Mouse (Mus musculus): ENCODE results near the gene Cass4. TPM values are rescaled to one million over a fixed set of nuclear protein-coding genes. Genes with fewer than 3 reads are reported as not detected.

Gene Cass4
- polyA plus RNA-seq, 1 experiment from 2014 or later: 0.29 TPM

GRCm38 (mm10) chr2:172406173-172406572, 12.6 kb downstream of the Cass4 start:
- no peaks in the 10 kb centered on the region for H3K36me3 ChIP-seq (ENCODE audit: control insufficient read depth, insufficient read depth)
- H3K27me3 ChIP-seq (replicated peaks; ENCODE audit: control insufficient read depth, insufficient read depth, low read length): no peaks in the 10 kb centered on the region
- H3K4me1 ChIP-seq (replicated peaks; ENCODE audit: control insufficient read depth, insufficient read depth, low read length): no peaks in the 10 kb centered on the region
- no peak overlapping the region for H3K4me2 ChIP-seq (replicated peaks; ENCODE audit: low read depth)
- TF ChIP-seq CTCF (IDR thresholded peaks at IDR 0.05; ENCODE audit: low read depth): no peak
- H3K4me3 ChIP-seq (ENCODE audit: low read depth, low read length): no peak overlapping the region
- H3K27ac ChIP-seq (ENCODE audit: low read depth, low read length): no peak overlapping the region
- WGBS: 63% methylated on average over 4 of the region's 4 CpGs
- no peaks in the 10 kb centered on the region for H3K9me3 ChIP-seq (ENCODE audit: control insufficient read depth)
- no peak for ATAC-seq
- no peak overlapping the region for H3K9ac ChIP-seq (ENCODE audit: low read depth, low read length)

GRCm38 (mm10) chr2:172407499-172407898, 13.9 kb downstream of the Cass4 start:
- no peak for ATAC-seq
- no peaks in the 10 kb centered on the region for H3K4me1 ChIP-seq (replicated peaks; ENCODE audit: control insufficient read depth, insufficient read depth, low read length)
- no peaks in the 10 kb centered on the region for H3K36me3 ChIP-seq (ENCODE audit: control insufficient read depth, insufficient read depth)
- no peak overlapping the region for H3K9ac ChIP-seq (ENCODE audit: low read depth, low read length)
- H3K27me3 ChIP-seq (replicated peaks; ENCODE audit: control insufficient read depth, insufficient read depth, low read length): no peaks in the 10 kb centered on the region
- H3K27ac ChIP-seq (ENCODE audit: low read depth, low read length): no peak overlapping the region
- H3K4me3 ChIP-seq (ENCODE audit: low read depth, low read length): no peak overlapping the region
- no peak overlapping the region for H3K4me2 ChIP-seq (replicated peaks; ENCODE audit: low read depth)
- WGBS: 74% methylated on average over 2 of the region's 2 CpGs
- no peaks in the 10 kb centered on the region for H3K9me3 ChIP-seq (ENCODE audit: control insufficient read depth)
- TF ChIP-seq CTCF (IDR thresholded peaks at IDR 0.05; ENCODE audit: low read depth): no peak

- no peak for ATAC-seq
- H3K9me3 ChIP-seq (ENCODE audit: control insufficient read depth): no peaks in the 10 kb centered on the region
Observed at GRCm38 (mm10) chr2:172410686-172411085, 17.1 kb downstream of the Cass4 start.

DNA sequence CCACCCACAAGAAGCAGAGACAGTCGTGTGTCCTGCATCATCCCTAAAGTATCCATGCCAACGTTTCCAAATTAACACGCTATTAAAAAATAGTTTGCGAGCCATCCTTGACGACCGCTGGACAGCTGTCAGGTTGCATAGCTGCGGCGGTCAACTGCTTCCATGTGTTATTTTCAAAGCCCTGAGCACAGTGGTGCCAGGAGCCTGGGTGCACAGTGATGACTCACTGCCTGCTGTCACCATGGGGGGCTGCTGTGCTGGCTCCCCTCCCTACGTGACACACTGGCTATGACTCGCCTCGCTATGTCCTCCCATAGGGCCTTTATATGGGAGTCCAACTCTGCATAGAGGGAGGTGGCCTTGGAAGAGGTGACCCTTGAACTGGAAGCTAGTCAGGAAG, 17.5 kb downstream of the Cass4 start:
- H3K27ac ChIP-seq (ENCODE audit: low read depth, low read length): no peak overlapping the region
- WGBS: 83% methylated on average over 11 of the region's 11 CpGs
- H3K9me3 ChIP-seq (ENCODE audit: control insufficient read depth): no peaks in the 10 kb centered on the region
- TF ChIP-seq CTCF (IDR thresholded peaks at IDR 0.05; ENCODE audit: low read depth): no peak
- ATAC-seq: no peak
- no peaks in the 10 kb centered on the region for H3K4me1 ChIP-seq (replicated peaks; ENCODE audit: control insufficient read depth, insufficient read depth, low read length)
- H3K36me3 ChIP-seq (ENCODE audit: control insufficient read depth, insufficient read depth): no peaks in the 10 kb centered on the region
- no peak overlapping the region for H3K4me3 ChIP-seq (ENCODE audit: low read depth, low read length)
- no peak overlapping the region for H3K4me2 ChIP-seq (replicated peaks; ENCODE audit: low read depth)
- no peaks in the 10 kb centered on the region for H3K27me3 ChIP-seq (replicated peaks; ENCODE audit: control insufficient read depth, insufficient read depth, low read length)
- no peak overlapping the region for H3K9ac ChIP-seq (ENCODE audit: low read depth, low read length)

More at GRCm38 (mm10) chr2:172410686-172411085, 17.1 kb downstream of the Cass4 start:
- no peak overlapping the region for H3K27ac ChIP-seq (ENCODE audit: low read depth, low read length)
- no peak overlapping the region for H3K4me2 ChIP-seq (replicated peaks; ENCODE audit: low read depth)
- no peaks in the 10 kb centered on the region for H3K27me3 ChIP-seq (replicated peaks; ENCODE audit: control insufficient read depth, insufficient read depth, low read length)
- H3K36me3 ChIP-seq (ENCODE audit: control insufficient read depth, insufficient read depth): no peaks in the 10 kb centered on the region
- H3K9ac ChIP-seq (ENCODE audit: low read depth, low read length): no peak overlapping the region
- H3K4me1 ChIP-seq (replicated peaks; ENCODE audit: control insufficient read depth, insufficient read depth, low read length): no peaks in the 10 kb centered on the region
- H3K4me3 ChIP-seq (ENCODE audit: low read depth, low read length): no peak overlapping the region
- 77% methylated on average over 2 of the region's 2 CpGs for WGBS
- TF ChIP-seq CTCF (IDR thresholded peaks at IDR 0.05; ENCODE audit: low read depth): no peak

GRCm38 (mm10) chr2:172412454-172412853, 18.9 kb downstream of the Cass4 start:
- H3K4me1 ChIP-seq (replicated peaks; ENCODE audit: control insufficient read depth, insufficient read depth, low read length): no peaks in the 10 kb centered on the region
- no peaks in the 10 kb centered on the region for H3K27me3 ChIP-seq (replicated peaks; ENCODE audit: control insufficient read depth, insufficient read depth, low read length)
- TF ChIP-seq CTCF (IDR thresholded peaks at IDR 0.05; ENCODE audit: low read depth): no peak
- ATAC-seq: no peak
- no peak overlapping the region for H3K4me3 ChIP-seq (ENCODE audit: low read depth, low read length)
- no peaks in the 10 kb centered on the region for H3K36me3 ChIP-seq (ENCODE audit: control insufficient read depth, insufficient read depth)
- H3K9me3 ChIP-seq (ENCODE audit: control insufficient read depth): no peaks in the 10 kb centered on the region
- H3K4me2 ChIP-seq (replicated peaks; ENCODE audit: low read depth): no peak overlapping the region
- no peak overlapping the region for H3K9ac ChIP-seq (ENCODE audit: low read depth, low read length)
- WGBS: 14% methylated on average over 9 of the region's 9 CpGs
- H3K27ac ChIP-seq (ENCODE audit: low read depth, low read length): no peak overlapping the region

DNA sequence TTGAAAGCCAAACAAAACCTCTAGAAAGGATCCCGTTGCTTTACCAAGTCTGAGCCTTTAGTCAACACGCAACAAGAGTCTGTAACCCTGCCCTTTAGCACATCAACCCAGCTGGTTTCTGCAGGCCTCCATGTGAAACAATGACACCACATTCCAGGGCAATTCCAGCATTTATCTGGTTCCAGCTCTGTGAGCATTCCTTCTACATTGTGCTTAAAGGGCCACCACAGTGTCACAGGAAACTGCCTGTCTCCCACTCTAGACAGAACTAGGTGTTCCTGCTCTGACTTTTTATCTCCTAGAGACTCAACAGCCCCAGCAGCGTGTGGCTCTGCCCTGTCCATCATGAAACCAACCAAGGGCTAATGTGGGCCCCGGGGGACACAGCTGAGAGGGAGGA, 19.7 kb downstream of the Cass4 start:
- Histone ChIP-seq H3K27me3 (replicated peaks; ENCODE audit: control insufficient read depth, insufficient read depth, low read length) (no peaks in the 10 kb centered on the region), H3K27ac (ENCODE audit: low read depth, low read length) (no peak overlapping the region), H3K4me3 (ENCODE audit: low read depth, low read length) (no peak overlapping the region), H3K9ac (ENCODE audit: low read depth, low read length) (no peak overlapping the region), H3K4me2 (replicated peaks; ENCODE audit: low read depth) (no peak overlapping the region), H3K36me3 (ENCODE audit: control insufficient read depth, insufficient read depth) (no peaks in the 10 kb centered on the region), H3K4me1 (replicated peaks; ENCODE audit: control insufficient read depth, insufficient read depth, low read length) (no peaks in the 10 kb centered on the region), H3K9me3 (ENCODE audit: control insufficient read depth) (no peaks in the 10 kb centered on the region)
- no peak for ATAC-seq
- TF ChIP-seq CTCF (IDR thresholded peaks at IDR 0.05; ENCODE audit: low read depth): no peak
- WGBS: 20% methylated on average over 4 of the region's 4 CpGs

DNA sequence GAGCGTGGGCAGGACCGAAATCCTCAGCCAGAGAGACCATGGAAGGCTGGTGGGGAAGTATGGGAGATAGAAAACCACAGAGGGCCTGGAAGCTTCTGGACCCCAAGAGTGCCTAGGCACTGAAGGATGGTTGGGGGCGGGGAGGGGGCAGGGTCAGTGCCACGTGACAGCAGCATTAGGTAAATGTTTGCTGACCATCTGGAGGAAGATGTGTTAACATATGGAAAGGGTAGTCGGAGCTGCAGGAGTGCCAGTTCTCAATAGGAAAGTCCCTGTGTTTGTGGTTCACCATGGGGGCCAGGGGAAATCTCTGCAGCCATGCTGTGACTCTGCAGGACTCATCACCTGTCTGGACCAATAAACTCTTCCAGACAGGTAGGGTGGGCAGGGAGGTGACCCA, 20.3 kb downstream of the Cass4 start:
- no peak overlapping the region for H3K27ac ChIP-seq (ENCODE audit: low read depth, low read length)
- no peaks in the 10 kb centered on the region for H3K27me3 ChIP-seq (replicated peaks; ENCODE audit: control insufficient read depth, insufficient read depth, low read length)
- no peak overlapping the region for H3K4me3 ChIP-seq (ENCODE audit: low read depth, low read length)
- no peak for TF ChIP-seq CTCF (IDR thresholded peaks at IDR 0.05; ENCODE audit: low read depth)
- ATAC-seq: no peak
- H3K4me1 ChIP-seq (replicated peaks; ENCODE audit: control insufficient read depth, insufficient read depth, low read length): no peaks in the 10 kb centered on the region
- H3K9ac ChIP-seq (ENCODE audit: low read depth, low read length): no peak overlapping the region
- 40% methylated on average over 5 of the region's 5 CpGs for WGBS
- no peak overlapping the region for H3K4me2 ChIP-seq (replicated peaks; ENCODE audit: low read depth)
- no peaks in the 10 kb centered on the region for H3K36me3 ChIP-seq (ENCODE audit: control insufficient read depth, insufficient read depth)
- H3K9me3 ChIP-seq (ENCODE audit: control insufficient read depth): no peaks in the 10 kb centered on the region

All from intestine, postnatal 0 days (tissue).